Mouse (Mus musculus) gastrocnemius, adult 2 months (tissue): ENCODE measurements at regions not wholly inside any gene's neighbourhood (a gene's known extent, or its start where the extent isn't known, plus 50 kb on each side); places are given as distances from the start of the nearest gene placed in this dataset.

Source experiments
- DNase-seq: peaks from one replicate; pipeline ENCODE4 v3.0.0; 2022
- H3K27ac ChIP-seq: fragments of 200-600 bp; 2 replicates; pipeline ENCODE4 v1.8.1; 2022; ENCODE audit warnings: mild to moderate bottlenecking
- H3K4me3 ChIP-seq: fragments of 200-600 bp; 2 replicates; pipeline ENCODE4 v1.8.1; 2022; ENCODE audit warnings: mild to moderate bottlenecking, moderate library complexity
- CTCF ChIP-seq: fragments of 200-600 bp; IDR thresholded peaks from 2 replicates; pipeline ENCODE4 v1.8.1; 2022; ENCODE audit warnings: antibody characterized with exemption, mild to moderate bottlenecking, moderate library complexity
- intact Hi-C: fragments of 180-260 bp; cut with DNase I; formaldehyde crosslinking; loops from one replicate; pipeline ENCODE4 v1.15.1; 2025

DNA sequence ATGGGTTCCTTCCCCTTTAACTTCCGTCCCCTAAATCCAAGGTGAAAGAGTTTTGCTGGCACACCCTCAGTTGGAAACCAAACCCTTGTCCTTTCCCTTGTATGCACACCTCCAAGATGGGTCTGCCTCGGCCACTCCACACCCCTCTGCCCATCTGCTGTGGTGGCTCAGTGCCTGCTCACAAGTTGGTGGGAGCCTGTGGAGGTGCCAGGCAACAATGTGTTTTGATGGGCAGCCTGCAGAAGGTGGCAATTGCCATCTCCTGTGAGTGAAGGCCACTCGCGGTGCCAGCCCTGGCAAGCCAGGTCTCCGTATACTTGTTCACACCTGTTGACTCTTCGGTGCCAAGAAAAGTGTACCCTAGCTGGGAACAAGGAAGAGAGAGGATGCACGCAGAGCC lies 344.8 kb downstream of the Rps6kc1 start:
- H3K4me3 ChIP-seq: no peak overlapping the region
- intact Hi-C loops: no loop called here
- no peak for TF ChIP-seq CTCF

DNA sequence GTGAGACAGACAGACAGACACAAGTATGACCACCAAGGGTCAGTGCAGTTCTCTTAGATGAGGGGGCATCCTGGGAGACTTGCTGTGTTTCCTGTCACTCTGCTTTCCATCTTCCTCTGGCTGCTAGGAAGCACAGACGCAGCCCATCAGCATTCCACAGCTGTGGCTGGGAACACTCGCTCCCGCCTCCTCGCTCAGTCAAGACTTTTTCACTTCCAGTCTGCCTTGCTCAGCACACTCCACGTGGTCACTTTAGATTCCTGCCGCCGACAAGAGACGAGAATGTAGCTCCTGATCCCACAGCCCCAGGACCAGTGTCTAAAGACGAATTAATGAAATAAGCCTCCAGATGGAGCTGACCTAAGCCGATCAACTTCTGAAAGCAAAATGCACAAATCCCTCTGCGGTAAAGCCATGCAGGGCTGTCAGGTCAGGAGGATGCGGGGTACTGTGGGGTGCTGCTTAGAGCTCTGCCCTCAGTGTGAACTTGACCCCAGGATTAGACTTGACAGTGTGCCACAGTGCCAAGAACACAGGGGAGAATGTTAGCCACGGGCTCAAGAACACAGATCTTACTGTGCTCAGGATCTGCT lies 348.6 kb downstream of the Rps6kc1 start:
- intact Hi-C loops: no loop called here
- no peak for TF ChIP-seq CTCF
- no peak overlapping the region for H3K4me3 ChIP-seq
- no peak for DNase-seq
- no peak overlapping the region for H3K27ac ChIP-seq

More for the DNA sequence above, 344.8 kb downstream of the Rps6kc1 start:
- DNase-seq: no peak
- no peak overlapping the region for H3K27ac ChIP-seq

DNA sequence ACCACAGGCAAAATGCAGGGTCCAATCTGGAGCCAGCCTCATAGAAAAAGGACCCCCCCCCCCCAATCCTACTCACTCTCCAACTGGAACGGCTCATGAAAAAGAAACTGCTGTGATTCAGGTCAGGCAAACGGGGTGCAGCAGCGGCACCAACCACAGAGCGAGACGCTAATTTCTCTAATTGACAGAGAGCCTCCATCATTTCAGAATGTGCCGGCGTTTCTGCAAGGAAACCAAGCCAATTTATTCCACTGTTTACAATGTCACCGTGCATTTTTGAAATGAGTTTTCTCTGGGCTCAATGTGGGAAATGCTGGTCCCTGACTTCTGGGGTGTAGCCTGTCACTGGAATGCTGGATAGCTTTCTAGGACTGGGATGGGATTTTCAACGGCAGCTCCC lies 351.5 kb downstream of the Rps6kc1 start:
- intact Hi-C loops: no loop called here
- H3K4me3 ChIP-seq: no peak overlapping the region
- no peak for TF ChIP-seq CTCF
- no peak for DNase-seq
- no peak overlapping the region for H3K27ac ChIP-seq

DNA sequence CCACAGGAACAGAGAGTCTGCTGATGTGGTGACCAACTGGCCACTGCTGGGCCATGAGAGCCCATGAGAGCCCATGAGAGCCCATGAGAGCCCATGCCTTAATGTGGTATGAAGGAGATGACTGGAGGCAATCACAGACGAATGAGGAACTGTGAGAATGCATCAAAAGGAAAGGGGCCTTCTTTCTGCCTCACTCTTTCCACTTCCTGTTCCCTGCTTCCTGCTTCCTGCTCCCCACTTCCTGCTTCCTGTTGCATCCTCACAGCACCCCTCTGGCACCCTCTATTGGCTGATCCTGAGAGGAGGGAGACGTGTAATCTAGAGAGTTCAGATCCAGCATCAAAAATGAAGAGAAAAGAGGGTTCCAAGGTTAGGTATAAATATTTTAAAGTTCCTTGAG lies 369.7 kb downstream of the Rps6kc1 start:
- Histone ChIP-seq H3K27ac (no peak overlapping the region), H3K4me3 (no peak overlapping the region)
- intact Hi-C loops: no loop called here
- no peak for DNase-seq
- no peak for TF ChIP-seq CTCF

DNA sequence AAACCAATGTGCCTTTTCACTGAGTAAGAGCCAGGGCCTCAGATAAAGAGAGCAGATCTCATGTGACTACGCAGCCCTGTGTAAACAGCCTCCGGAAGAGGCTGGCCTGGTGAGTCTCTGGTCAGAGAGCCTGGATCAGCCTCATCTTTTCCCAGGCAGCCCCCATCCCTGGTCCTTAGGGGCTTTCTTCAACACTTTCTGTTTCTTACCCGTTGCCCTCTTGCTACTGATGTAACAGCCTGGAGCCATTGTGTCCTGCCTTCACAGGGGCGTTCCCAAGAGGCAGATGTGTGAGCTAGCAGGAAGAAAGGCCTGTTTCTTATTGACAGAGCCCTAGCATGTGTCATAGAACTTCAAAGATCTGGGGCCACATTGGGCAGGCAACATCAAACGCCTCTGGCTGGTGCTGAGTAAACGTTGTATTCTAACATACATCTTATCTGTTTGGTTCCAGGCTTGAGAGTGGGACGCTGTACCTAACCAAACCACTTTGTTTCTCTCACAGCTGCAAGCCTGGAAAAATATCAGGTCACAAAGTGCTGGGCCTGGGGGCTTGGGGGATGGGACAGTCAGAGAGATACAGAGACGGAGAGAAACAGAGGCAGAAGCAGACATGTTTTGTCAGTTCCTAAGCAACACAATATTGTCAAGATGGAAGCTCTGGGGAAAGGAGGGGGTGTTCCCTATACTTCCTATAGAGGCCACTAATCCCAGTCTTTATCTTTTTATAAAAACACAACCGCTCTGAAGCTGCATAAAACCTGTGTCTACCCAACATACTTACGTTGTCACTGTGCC lies 362.6 kb upstream of the Prox1 start:
- intact Hi-C loops: no loop called here
- no peak for DNase-seq
- TF ChIP-seq CTCF: no peak
- Histone ChIP-seq H3K4me3 (no peak overlapping the region), H3K27ac (no peak overlapping the region)

DNA sequence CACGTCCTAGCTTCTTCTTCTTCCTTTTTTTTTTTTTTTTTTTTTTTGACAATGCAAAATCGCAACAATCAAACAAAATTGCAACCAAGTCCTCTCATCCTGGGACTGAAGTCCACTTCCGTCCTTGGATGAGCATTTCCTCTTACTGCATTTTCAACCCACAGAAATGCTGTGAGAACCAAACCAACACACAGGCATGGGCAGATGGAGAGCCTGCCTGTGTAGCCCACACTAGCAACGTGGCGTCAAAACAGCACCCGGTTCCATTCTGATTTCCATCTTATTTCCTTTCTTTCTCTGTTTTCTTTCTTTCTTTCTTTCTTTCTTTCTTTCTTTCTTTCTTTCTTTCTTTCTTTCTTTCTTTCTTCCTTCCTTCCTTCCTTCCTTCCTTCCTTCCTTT lies 360.7 kb upstream of the Prox1 start:
- intact Hi-C loops: no loop called here
- no peak for DNase-seq
- no peak overlapping the region for H3K27ac ChIP-seq
- no peak overlapping the region for H3K4me3 ChIP-seq
- TF ChIP-seq CTCF: no peak

DNA sequence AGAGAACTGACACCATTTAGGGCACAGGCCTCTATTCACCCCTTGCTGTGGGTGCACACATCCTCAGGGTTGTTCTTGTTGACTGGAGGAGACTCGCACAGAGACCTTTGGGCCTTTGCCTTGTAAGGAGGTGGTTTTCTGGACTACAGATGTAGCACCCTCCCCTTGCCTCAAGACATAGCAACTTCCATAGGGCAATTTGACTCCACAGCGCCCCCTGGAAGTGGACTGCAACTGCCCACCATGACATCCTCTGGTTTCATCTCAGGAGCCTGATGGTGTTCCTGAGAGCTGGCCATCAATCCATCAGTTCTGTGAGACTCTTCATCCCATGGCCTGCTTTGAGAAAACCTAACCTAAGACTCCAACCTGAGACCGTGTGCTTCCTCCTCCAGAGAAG lies 359.6 kb upstream of the Prox1 start:
- intact Hi-C loops: no loop called here
- no peak overlapping the region for H3K27ac ChIP-seq
- H3K4me3 ChIP-seq: no peak overlapping the region
- no peak for TF ChIP-seq CTCF
- DNase-seq: no peak

DNA sequence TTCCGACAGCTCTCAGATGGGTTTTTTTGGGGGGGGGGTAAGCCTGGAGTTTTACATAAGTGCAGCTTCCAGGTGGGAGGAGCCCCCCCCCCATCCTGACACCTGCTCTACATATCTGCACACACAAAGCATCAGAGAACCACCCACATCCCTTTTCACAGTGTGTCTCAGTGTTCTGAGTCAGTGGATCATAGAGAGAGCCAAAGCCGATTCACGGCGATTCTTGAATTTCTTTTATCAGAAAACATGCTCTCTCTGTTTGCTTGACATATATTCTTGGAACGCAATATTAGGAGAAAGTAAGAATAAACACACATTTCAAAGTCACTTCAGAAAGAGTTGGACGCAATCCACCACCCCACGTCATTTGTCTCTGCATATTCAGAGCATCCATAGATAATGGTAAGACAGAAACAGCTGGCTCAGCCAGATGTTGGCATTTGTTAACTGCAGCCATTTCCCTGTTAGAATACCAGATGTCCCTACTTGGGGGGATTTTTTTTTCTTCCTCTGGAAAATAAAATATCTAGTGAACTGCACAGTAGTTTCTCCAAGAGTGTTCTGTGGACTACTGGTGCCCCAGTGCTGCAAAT lies 357.1 kb upstream of the Prox1 start:
- no peak for DNase-seq
- no peak for TF ChIP-seq CTCF
- no peak overlapping the region for H3K4me3 ChIP-seq
- H3K27ac ChIP-seq: no peak overlapping the region
- intact Hi-C loops: no loop called here

DNA sequence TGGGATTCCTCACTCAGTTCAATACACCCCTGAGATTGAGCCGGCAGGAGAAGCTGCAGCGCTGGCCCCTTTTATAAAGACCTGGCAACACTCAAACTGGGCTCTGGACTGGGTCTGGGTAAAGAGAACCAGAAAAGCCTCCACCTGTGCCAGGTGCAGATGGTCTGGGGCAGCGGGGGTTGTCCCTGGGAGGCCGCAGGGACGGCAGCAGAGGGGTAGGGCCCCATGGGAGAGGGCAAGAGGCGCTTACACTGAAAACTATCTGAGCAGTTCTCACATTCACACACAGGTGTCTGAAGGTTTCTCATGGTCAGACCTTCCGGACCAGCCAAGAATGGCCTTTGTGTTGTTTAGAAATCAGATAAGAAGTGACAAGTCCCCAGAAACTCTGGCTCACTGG lies 356.1 kb upstream of the Prox1 start:
- TF ChIP-seq CTCF: no peak
- no peak overlapping the region for H3K27ac ChIP-seq
- intact Hi-C loops: no loop called here
- no peak for DNase-seq
- H3K4me3 ChIP-seq: no peak overlapping the region

DNA sequence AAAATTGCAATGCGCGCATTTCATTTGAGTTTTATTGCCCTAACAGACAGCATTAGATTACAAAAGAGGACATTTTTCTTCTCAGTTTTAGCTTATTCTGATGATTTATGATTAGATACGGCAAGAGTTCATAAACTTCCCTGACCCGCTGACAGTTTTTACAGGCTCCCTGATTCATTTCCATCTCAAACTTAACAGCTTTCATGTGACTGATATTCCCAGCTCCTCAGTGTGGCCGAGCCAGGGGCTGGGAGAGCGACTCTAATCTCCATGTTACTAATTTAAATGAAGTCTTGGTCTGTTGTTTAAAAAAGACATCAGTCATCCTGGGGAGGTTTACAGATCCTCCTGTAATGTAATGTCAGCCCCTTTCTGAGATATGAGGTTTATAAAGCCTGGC lies 355.5 kb upstream of the Prox1 start:
- no peak for TF ChIP-seq CTCF
- intact Hi-C loops: no loop called here
- no peak overlapping the region for H3K4me3 ChIP-seq
- no peak for DNase-seq
- H3K27ac ChIP-seq: no peak overlapping the region

DNA sequence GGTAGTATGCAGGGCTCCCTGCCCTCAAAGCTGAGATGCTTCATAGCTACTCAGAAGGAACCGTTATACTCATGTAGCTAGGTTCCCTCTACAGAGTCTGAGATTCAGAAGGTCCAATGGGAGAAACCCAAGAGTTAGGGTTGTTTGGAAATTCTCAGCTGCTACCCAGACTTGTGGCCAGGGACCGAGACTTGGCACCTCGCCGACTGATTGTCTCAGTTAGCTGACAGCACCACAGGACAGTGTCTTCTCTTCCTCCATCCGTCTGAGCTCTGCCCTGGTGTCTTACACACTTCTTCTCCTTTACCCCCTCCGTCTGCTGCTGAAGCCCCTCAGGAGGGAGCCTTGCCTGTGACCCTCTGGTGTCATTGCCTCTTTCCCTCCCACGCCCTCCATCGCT lies 329.6 kb upstream of the Prox1 start:
- DNase-seq: no peak
- TF ChIP-seq CTCF: no peak
- intact Hi-C loops: no loop called here
- Histone ChIP-seq H3K4me3 (no peak overlapping the region), H3K27ac (no peak overlapping the region)

DNA sequence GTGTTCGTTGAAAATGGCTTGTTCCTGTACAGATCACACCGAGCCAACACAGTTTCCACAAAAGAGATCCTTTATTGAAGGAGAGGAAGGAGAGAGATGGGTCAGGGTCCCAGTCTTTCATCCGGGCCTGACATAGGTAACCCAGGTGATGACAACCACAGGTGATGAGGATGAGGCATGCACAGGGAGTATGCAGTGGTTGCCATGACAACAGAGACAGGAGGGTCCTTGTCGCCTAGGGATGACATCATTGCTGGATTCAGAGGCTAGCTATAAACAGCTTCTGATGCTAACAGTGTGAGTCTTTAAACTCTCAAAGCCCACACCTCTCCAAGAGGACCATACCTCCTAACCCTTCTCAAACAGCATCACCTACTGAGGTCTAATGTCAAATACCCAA lies 327.0 kb upstream of the Prox1 start:
- no peak overlapping the region for H3K4me3 ChIP-seq
- DNase-seq: no peak
- no peak overlapping the region for H3K27ac ChIP-seq
- intact Hi-C loops: no loop called here
- TF ChIP-seq CTCF: no peak

DNA sequence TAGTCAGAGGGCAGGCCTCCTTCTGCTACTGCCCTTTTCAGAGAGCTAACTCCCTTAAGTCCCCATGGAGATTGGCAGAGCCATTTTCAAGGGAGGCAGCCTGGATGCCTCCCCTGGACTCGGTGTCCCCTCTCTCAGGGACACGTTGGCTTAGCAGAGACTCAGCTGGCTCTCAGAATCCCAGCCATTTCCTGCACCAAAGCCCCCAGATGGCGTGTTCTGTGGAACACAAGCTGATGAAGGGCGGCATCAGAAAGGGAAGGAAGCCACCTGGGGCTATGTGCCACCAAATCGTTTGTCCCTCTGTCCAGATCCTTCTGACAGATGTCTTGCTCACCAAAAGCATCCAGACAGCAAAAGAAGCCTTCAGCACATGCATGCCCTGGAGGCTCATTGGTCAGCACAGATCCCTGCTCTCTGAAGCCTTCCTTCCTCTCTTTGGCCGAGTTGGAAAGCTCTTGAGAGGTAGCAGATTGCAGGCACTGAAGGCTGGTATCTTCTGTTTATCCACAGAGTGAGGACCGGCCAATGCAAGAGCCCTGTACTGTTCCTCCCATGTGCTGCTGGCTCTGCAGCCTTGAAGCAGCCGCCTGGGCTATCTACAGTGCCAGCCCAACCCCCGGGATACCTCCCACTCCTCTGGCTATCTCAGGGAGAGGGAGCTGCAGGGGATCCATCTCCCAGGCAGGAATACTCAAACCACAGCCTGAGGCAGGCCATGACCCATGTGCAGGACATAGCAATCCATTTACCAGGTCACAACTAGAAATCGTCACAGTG lies 325.4 kb upstream of the Prox1 start:
- H3K4me3 ChIP-seq: no peak overlapping the region
- intact Hi-C loops: no loop called here
- no peak for DNase-seq
- H3K27ac ChIP-seq: no peak overlapping the region
- TF ChIP-seq CTCF: no peak
